Mouse (Mus musculus) CH12.LX (cell line): ENCODE measurements around the gene Pogz. TPM values are rescaled to one million over a fixed set of nuclear protein-coding genes. Genes with fewer than 3 reads are reported as not detected.

Experiments used
- DNase-seq: peaks from one replicate; pipeline ENCODE4 v3.0.0-alpha.2; 2013; ENCODE audit errors: extremely low read depth
- H3K27ac ChIP-seq: 2 replicates; pipeline ENCODE4 v1.5.1; 2012; ENCODE audit warnings: low read depth, mild to moderate bottlenecking, control low read depth, moderate library complexity; ENCODE audit not compliant: insufficient read depth
- H3K27me3 ChIP-seq: replicated peaks from 2 replicates; pipeline ENCODE3; 2012; ENCODE audit warnings: inconsistent platforms
- H3K36me3 ChIP-seq, 2 experiments: replicated peaks in 1 of 2; 2 replicates each; pipeline versions ENCODE3 to v1.6.1; 2012; ENCODE audit warnings: inconsistent platforms in 1 of 2, low read length in 1 of 2, mild to moderate bottlenecking in 1 of 2, mixed read lengths in 1 of 2, moderate library complexity in 1 of 2; ENCODE audit not compliant: control insufficient read depth in 1 of 2, insufficient read depth in 1 of 2
- H3K4me1 ChIP-seq, 2 experiments: 2 replicates each; pipeline ENCODE4 v1.6.1; 2012; ENCODE audit warnings: inconsistent platforms in 1 of 2, moderate library complexity in 1 of 2; ENCODE audit not compliant: insufficient read depth in 2 of 2, control insufficient read depth in 1 of 2
- H3K4me2 ChIP-seq: 2 replicates; pipeline ENCODE4 v1.6.1; 2012; ENCODE audit warnings: low read depth, mild to moderate bottlenecking, control low read depth; ENCODE audit not compliant: poor library complexity, insufficient read depth, severe bottlenecking
- H3K4me3 ChIP-seq, 3 experiments: fragments of 150-350 bp in 1 of 3; sonication (generic) in 1 of 3; replicated peaks in 1 of 3; 2 replicates each; pipeline versions ENCODE3 to v1.5.1; 2011 to 2012; ENCODE audit warnings: low read depth in 2 of 3, low read length in 2 of 3, mild to moderate bottlenecking in 2 of 3, moderate library complexity in 2 of 3, control low read depth in 1 of 3, improper control_type of control experiment in 1 of 3, inconsistent platforms in 1 of 3, mixed read lengths in 1 of 3; ENCODE audit not compliant: poor library complexity in 1 of 3
- H3K79me2 ChIP-seq: replicated peaks from 2 replicates; pipeline ENCODE4 v1.6.1; 2012; ENCODE audit warnings: mild to moderate bottlenecking, moderate library complexity; ENCODE audit not compliant: control insufficient read depth, poor library complexity, insufficient read depth, severe bottlenecking; ENCODE audit errors: extremely low read depth
- H3K9ac ChIP-seq: 2 replicates; pipeline ENCODE4 v1.6.1; 2012; ENCODE audit warnings: low read depth, mild to moderate bottlenecking, control low read depth, moderate library complexity; ENCODE audit not compliant: insufficient read depth
- H3K9me3 ChIP-seq: replicated peaks from 2 replicates; pipeline ENCODE3; 2012; ENCODE audit warnings: low read length, inconsistent platforms, mixed read lengths
- CHD1 ChIP-seq: IDR thresholded peaks from 2 replicates; pipeline ENCODE4 v1.6.1; 2012; ENCODE audit warnings: low read depth, low read length, improper control_type of control experiment, inconsistent platforms
- CTCF ChIP-seq, 2 experiments: IDR thresholded peaks in 1 of 2; conservative IDR thresholded peaks in 1 of 2; 2 replicates each; pipeline ENCODE4 v1.5.1; 2011 to 2012; ENCODE audit warnings: low read depth in 2 of 2, low read length in 2 of 2, improper control_type of control experiment in 1 of 2, inconsistent platforms in 1 of 2, mild to moderate bottlenecking in 1 of 2, moderate library complexity in 1 of 2
- E2F4 ChIP-seq: IDR thresholded peaks from 2 replicates; pipeline ENCODE4 v1.6.1; 2011; ENCODE audit warnings: low read depth, low read length, improper control_type of control experiment; ENCODE audit not compliant: insufficient replicate concordance
- JUND ChIP-seq: conservative IDR thresholded peaks from 2 replicates; pipeline ENCODE4 v1.6.1; 2011; ENCODE audit warnings: low read depth, low read length, improper control_type of control experiment
- MAFK ChIP-seq: IDR thresholded peaks from 2 replicates; pipeline ENCODE4 v1.6.1; 2011; ENCODE audit warnings: low read length, improper control_type of control experiment; ENCODE audit not compliant: insufficient replicate concordance
- MAX ChIP-seq: IDR thresholded peaks from 2 replicates; pipeline ENCODE4 v1.6.1; 2011; ENCODE audit warnings: low read length, improper control_type of control experiment
- MAZ ChIP-seq: IDR thresholded peaks from 2 replicates; pipeline ENCODE4 v1.6.1; 2012; ENCODE audit warnings: low read depth, mild to moderate bottlenecking, inconsistent platforms, low read length, improper control_type of control experiment, moderate library complexity
- MYC ChIP-seq: IDR thresholded peaks from 2 replicates; pipeline ENCODE4 v1.6.1; 2011; ENCODE audit warnings: low read depth, mild to moderate bottlenecking, improper control_type of control experiment, low read length
- NELFE ChIP-seq: IDR thresholded peaks from 2 replicates; pipeline ENCODE4 v1.6.1; 2011; ENCODE audit warnings: low read depth, low read length, improper control_type of control experiment
- RAD21 ChIP-seq: IDR thresholded peaks from 2 replicates; pipeline ENCODE4 v1.6.1; 2011; ENCODE audit warnings: low read depth, mild to moderate bottlenecking, low read length, improper control_type of control experiment, moderate library complexity
- RCOR1 ChIP-seq: conservative IDR thresholded peaks from 2 replicates; pipeline ENCODE4 v1.6.1; 2012; ENCODE audit warnings: low read depth, mild to moderate bottlenecking, inconsistent platforms, low read length, improper control_type of control experiment
- USF1 ChIP-seq: IDR thresholded peaks from 2 replicates; pipeline ENCODE4 v1.6.1; 2014; ENCODE audit warnings: low read depth, mild to moderate bottlenecking, inconsistent platforms, low read length, improper control_type of control experiment
- USF2 ChIP-seq: conservative IDR thresholded peaks from 2 replicates; pipeline ENCODE4 v1.6.1; 2011; ENCODE audit warnings: low read depth, low read length, improper control_type of control experiment
- ZC3H11A ChIP-seq: IDR thresholded peaks from 2 replicates; pipeline ENCODE4 v1.6.1; 2012; ENCODE audit warnings: low read depth, mild to moderate bottlenecking, inconsistent platforms, low read length, improper control_type of control experiment
- ZMIZ1 ChIP-seq: IDR thresholded peaks from 2 replicates; pipeline ENCODE4 v1.6.1; 2012; ENCODE audit warnings: low read depth, mild to moderate bottlenecking, inconsistent platforms, low read length, improper control_type of control experiment
- ZNF384 ChIP-seq: IDR thresholded peaks from 2 replicates; pipeline ENCODE4 v1.6.1; 2012; ENCODE audit warnings: low read depth, low read length, improper control_type of control experiment, inconsistent platforms
- dilution Hi-C: fragments of 300-500 bp; cut with MboI; formaldehyde crosslinking; loops from 2 replicates; pipeline ENCODE4 v1.14.3; 2020; ENCODE audit warnings: low sequenced_read_pairs; ENCODE audit not compliant: extremely low pct_unique_long_range_greater_than_20kb, extremely low pct_ligation_motif_present
- in situ Hi-C: fragments of 300-500 bp; cut with MboI; formaldehyde crosslinking; loops from 3 replicates; pipeline ENCODE4 v1.14.3; 2019; ENCODE audit warnings: low sequenced_read_pairs, low pct_ligation_motif_present, low pct_unique_long_range_greater_than_20kb, mixed read lengths
- polyA plus RNA-seq: library from polyadenylated mRNA; unstranded; fragments of >175 nt; gene quantifications from 2 replicates; pipeline ENCODE4 v1.2.1, GENCODE M21; 2012; ENCODE audit warnings: low read depth; ENCODE audit not compliant: insufficient read length
- total RNA-seq, 2 experiments: library from RNA; depleted of rRNA; stranded (reverse); fragments of 300-350 nt in 1 of 2; fragments of >200 nt in 1 of 2; gene quantifications; 2 replicates each; pipeline ENCODE4 v1.2.3; 2012 to 2014

The Pogz gene
- total and polyA plus RNA-seq, 3 experiments: 7.7 to 23.4 (median 10.1) TPM

DNA sequence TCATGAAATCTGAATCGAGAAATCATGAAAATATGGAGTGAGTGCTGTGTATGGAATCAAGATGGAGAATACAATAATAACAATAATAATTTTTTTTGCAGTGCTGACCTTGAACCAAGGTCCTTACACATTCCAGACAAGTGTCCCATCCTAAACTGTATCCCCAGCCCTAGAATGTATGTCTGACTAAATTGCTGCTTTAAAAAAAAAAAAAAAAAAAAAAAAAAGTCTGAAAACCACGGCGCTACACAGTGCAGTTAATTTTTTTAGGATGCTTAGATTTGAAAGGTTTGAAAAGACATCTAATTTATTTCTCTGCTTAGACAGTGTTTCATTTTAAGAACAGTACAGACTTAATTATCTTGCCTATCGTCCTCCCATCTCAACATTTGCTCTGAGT is 15.3 kb upstream of the Pogz start:
- Histone ChIP-seq H3K79me2 (no peaks in the 10 kb centered on the region), H3K9ac (no peak overlapping the region), H3K9me3 (peaks cover 2% of the 10 kb centered on the region), H3K4me2 (no peak overlapping the region), H3K27me3 (no peaks in the 10 kb centered on the region), H3K36me3 (no peaks in the 10 kb centered on the region), H3K4me1 (no peaks in the 10 kb centered on the region), H3K27ac (no peak overlapping the region), H3K4me3 (no peak overlapping the region)
- dilution Hi-C loops (no loop called here), in situ Hi-C loops (no loop called here)
- TF ChIP-seq ZNF384 (peak; percentile 17; the same call in 1 of the 2 replicates), ZC3H11A (no peak), E2F4 (no peak), RAD21 (no peak)
- no peak for DNase-seq

DNA sequence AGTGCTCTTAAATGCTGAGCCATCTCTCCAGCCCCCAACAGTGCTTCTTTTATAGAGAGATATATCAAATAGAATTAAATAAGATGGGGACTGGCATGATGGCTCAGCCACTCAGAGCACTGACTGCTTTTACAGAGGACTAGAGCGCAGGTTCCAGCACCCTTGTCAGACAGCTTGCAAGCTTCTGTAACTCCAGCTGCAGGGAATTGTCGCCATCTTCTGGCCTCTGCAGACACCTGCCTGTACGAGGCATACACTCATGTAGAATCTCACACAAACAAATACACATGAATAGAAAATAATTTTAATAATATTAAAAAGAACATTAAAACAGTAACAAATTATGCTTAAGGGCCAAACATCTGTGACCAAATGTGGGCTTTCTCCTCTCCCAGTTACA is 13.3 kb upstream of the Pogz start:
- Histone ChIP-seq H3K27me3 (peaks cover 3% of the 10 kb centered on the region), H3K9ac (no peak overlapping the region), H3K4me1 (no peaks in the 10 kb centered on the region), H3K36me3 (no peaks in the 10 kb centered on the region), H3K4me3 (no peak overlapping the region), H3K4me2 (no peak overlapping the region), H3K27ac (no peak overlapping the region), H3K79me2 (no peaks in the 10 kb centered on the region), H3K9me3 (peaks cover 10% of the 10 kb centered on the region)
- in situ Hi-C loops (no loop called here), dilution Hi-C loops (no loop called here)
- TF ChIP-seq CHD1 (no peak), RCOR1 (no peak), MAFK (no peak), MAZ (no peak), MYC (no peak), NELFE (no peak), ZMIZ1 (no peak), USF1 (no peak), CTCF (conservative IDR thresholded peaks at IDR 0.05 in 1 of 2, IDR thresholded peaks at IDR 0.05 in 1 of 2; ENCODE audit: low read depth in 2 of 2, low read length in 2 of 2) (peak in 1 of 2 experiments; percentile 35; a peak in 1 of 4 replicates), RAD21 (peak; percentile 8), USF2 (no peak), MAX (no peak), JUND (no peak)
- DNase-seq: no peak
